Mouse (Mus musculus): Measurements from ENCODE around the gene Cbx8.

The Cbx8 gene

GRCm38 (mm10) chr11:118998540-118999265 lies 42.1 kb downstream of the Cbx8 start:
- in situ Hi-C loops (cut with MboI, MseI): no loop called here

GRCm38 (mm10) chr11:118997182-118997581 lies 43.6 kb downstream of the Cbx8 start:
- in situ Hi-C loops (cut with MboI, MseI): no loop called here

- in situ Hi-C loops (cut with MboI, MseI): no loop called here
Observed at GRCm38 (mm10) chr11:118995448-118995847, 45.3 kb downstream of the Cbx8 start.

- in situ Hi-C loops (cut with MboI, MseI): no loop called here
Observed at GRCm38 (mm10) chr11:118992781-118993180, 48.0 kb downstream of the Cbx8 start.

GRCm38 (mm10) chr11:118987999-118988398 lies 52.8 kb downstream of the Cbx8 start, which contains the start of gene Enpp7:
Gene Enpp7 (plus strand): TSS chr11:118988188.
- in situ Hi-C loops (cut with MboI, MseI): no loop called here

Data from regulatory T cell (primary cell).